Mouse (Mus musculus) midbrain, embryonic 15.5 days (tissue): ENCODE measurements around the gene Stx5a. TPM values are rescaled to one million over a fixed set of nuclear protein-coding genes. Genes with fewer than 3 reads are reported as not detected.

Experiments used
- ATAC-seq: fragments of 200-750 bp; cut with Nextera tagmentation; replicated peaks from 2 replicates; pipeline ENCODE4 v1.8.0; 2017; ENCODE audit warnings: moderate TSS enrichment
- H3K27ac ChIP-seq: fragments of 300-500 bp; sonication (generic); 2 replicates; pipeline ENCODE4 v1.5.1; 2015; ENCODE audit warnings: mild to moderate bottlenecking, inconsistent platforms
- H3K27me3 ChIP-seq: fragments of 300-500 bp; sonication (generic); replicated peaks from 2 replicates; pipeline ENCODE4 v1.6.1; 2015; ENCODE audit warnings: inconsistent platforms
- H3K36me3 ChIP-seq: fragments of 300-500 bp; sonication (generic); replicated peaks from 2 replicates; pipeline ENCODE4 v1.6.1; 2015; ENCODE audit warnings: inconsistent platforms
- H3K4me1 ChIP-seq: fragments of 300-500 bp; sonication (generic); 2 replicates; pipeline ENCODE4 v1.6.1; 2015; ENCODE audit warnings: inconsistent platforms
- H3K4me2 ChIP-seq: fragments of 300-500 bp; sonication (generic); 2 replicates; pipeline ENCODE4 v1.6.1; 2015; ENCODE audit warnings: inconsistent platforms, mild to moderate bottlenecking, moderate library complexity
- H3K4me3 ChIP-seq: fragments of 300-500 bp; sonication (generic); 2 replicates; pipeline ENCODE4 v1.5.1; 2015; ENCODE audit warnings: mild to moderate bottlenecking, inconsistent platforms
- H3K9ac ChIP-seq: fragments of 300-500 bp; sonication (generic); 2 replicates; pipeline ENCODE4 v1.6.1; 2015; ENCODE audit warnings: mild to moderate bottlenecking, inconsistent platforms
- H3K9me3 ChIP-seq: fragments of 300-500 bp; sonication (generic); 2 replicates; pipeline ENCODE4 v1.6.1; 2016; ENCODE audit warnings: inconsistent platforms
- WGBS: fragments of 180-500 bp; shearing (Covaris S2); methylation state at CpG from one replicate; pipeline ENCODE4 v1.1.7; 2015; ENCODE audit warnings: mixed read lengths; 5-methylcytosine and 5-hydroxymethylcytosine counted together
- microRNA-seq: library from miRNA; unstranded; fragments of <30 nt; microRNA quantifications from one replicate; pipeline ENCODE4, GENCODE M21; 2016
- polyA plus RNA-seq: library from polyadenylated mRNA; unstranded; fragments of >200 nt; fragmentation: Nextera tagmentation; extraction: Ambion mirVana; gene quantifications from 2 replicates; pipeline ENCODE4 v1.2.1, GENCODE M21; 2015

Gene Stx5a
- polyA plus RNA-seq, 1 experiment from 2014 or later: 123 TPM

DNA sequence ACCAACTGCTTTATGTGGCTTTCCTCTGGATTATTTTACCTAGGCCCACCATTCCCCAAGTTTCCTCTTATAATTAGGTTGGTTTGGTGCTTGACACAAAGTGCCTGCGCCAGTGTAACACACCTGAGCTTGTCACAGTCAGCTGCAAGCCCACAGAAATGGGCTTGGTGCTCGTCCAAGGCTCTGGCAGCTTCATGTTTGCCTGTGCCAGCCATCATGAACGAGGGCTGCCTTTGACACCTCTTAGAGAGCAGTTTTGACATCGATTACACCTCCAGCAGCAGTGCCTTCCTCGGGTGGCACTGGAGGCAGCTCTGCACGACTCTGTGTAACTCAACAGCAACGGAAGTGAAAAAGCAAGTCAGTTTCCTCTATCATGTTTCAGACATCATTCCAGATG lies 49.0 kb downstream of the Stx5a start:
- H3K9ac ChIP-seq: no peak overlapping the region
- no peaks in the 10 kb centered on the region for H3K27me3 ChIP-seq
- no peak overlapping the region for H3K4me2 ChIP-seq
- WGBS: 83% methylated on average over 7 of the region's 7 CpGs
- no peak for ATAC-seq
- H3K4me1 ChIP-seq: peaks cover 19% of the 10 kb centered on the region
- H3K36me3 ChIP-seq: peaks cover 20% of the 10 kb centered on the region
- no peak overlapping the region for H3K27ac ChIP-seq
- no peaks in the 10 kb centered on the region for H3K9me3 ChIP-seq
- H3K4me3 ChIP-seq: no peak overlapping the region

- peak within 1 kb of the TSS; percentile 92 for H3K4me2 ChIP-seq
- H3K27me3 ChIP-seq: no peaks in the 10 kb centered on the region
- 2% methylated on average over 25 of the region's 25 CpGs for WGBS
- peak within 1 kb of the TSS; percentile 68 for H3K27ac ChIP-seq
- peaks cover 31% of the 10 kb centered on the region for H3K4me1 ChIP-seq
- H3K36me3 ChIP-seq: peaks cover 10% of the 10 kb centered on the region
- H3K9me3 ChIP-seq: no peaks in the 10 kb centered on the region
- peak; percentile 70 for ATAC-seq
- peak within 1 kb of the TSS; percentile 85 for H3K4me3 ChIP-seq
- H3K9ac ChIP-seq: peak within 1 kb of the TSS; percentile 65
Measured at GRCm38 (mm10) chr19:8798264-8798946, 57.2 kb downstream of the Stx5a start, which contains the start of gene Polr2g. Gene Polr2g (minus strand): TSS chr19:8798577.

DNA sequence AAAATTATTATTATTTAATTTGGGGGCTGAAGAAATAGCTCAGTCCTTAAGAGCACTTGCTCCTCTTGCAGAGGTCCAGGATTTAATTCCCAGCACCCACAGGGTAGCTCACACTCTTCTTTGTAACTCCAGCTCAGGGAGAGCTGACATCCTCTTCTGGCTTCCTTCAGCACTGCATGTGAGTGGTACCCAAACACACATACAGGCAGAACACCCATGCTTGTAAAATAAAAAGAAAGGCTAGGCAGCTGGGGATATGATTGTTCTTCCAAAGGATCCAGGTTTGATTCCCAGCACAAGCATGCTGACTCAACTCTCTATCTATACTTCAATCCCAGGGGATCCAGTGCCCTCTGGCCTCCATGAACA lies 57.7 kb downstream of the Stx5a start:
- Histone ChIP-seq H3K4me3 (peak overlapping the region; percentile 85; the same call in 1 of the 2 replicates), H3K36me3 (peaks cover 5% of the 10 kb centered on the region), H3K9me3 (no peaks in the 10 kb centered on the region), H3K27me3 (no peaks in the 10 kb centered on the region), H3K27ac (0 out of 2 replicates have a peak overlapping the region, but pooled peaks have one; percentile 68), H3K9ac (no peak overlapping the region), H3K4me1 (peaks cover 37% of the 10 kb centered on the region), H3K4me2 (peak overlapping the region; percentile 92)
- no peak for ATAC-seq

DNA sequence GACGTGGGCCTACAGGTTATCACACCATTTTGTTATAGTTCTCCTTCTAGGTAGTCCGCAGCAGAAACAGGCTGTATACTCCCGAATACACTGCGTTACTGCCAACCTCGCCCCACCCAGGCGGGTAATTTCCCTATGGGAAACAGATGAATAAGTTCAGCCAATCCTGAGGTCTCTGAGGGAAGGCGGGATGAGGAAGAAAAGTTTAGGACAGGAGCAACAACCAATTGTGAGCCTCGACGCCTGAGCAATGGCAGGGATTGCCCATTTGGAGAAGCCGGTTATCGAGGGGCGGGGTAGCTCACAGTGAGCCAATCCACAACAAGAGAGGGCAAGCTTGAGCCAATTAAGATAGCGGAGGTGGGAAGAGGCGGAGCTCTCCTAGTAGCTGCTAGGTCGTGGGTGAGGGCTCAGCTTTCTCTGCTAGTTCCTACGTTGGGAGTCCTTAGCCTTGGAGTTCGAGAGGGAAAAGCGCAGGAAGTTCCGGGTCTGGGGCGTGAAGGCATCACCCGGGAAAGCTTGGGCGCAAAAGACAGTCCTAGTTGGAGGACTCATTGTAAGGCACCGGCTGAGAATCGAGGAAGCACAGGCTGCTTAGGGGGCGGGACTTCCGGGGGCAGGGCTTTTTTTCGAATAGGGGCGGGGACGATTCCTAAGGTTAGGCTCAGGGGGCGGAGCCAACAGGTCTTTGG lies 61.1 kb downstream of the Stx5a start, which contains the start of gene Zbtb3:
Gene Zbtb3 (plus strand): TSS at position 426 of the 692 bp plus-strand sequence.
- Histone ChIP-seq H3K27ac (peak within 1 kb of the TSS; percentile 96), H3K4me1 (peaks cover 35% of the 10 kb centered on the region), H3K9ac (peak within 1 kb of the TSS; percentile 65), H3K36me3 (peaks cover 3% of the 10 kb centered on the region; the same call in 1 of the 2 replicates), H3K4me2 (peak within 1 kb of the TSS; percentile 74), H3K4me3 (peak within 1 kb of the TSS; percentile 67), H3K9me3 (no peaks in the 10 kb centered on the region), H3K27me3 (no peaks in the 10 kb centered on the region)
- WGBS: under 1% methylated on average over 30 of the region's 30 CpGs
- ATAC-seq: peak; percentile 98

DNA sequence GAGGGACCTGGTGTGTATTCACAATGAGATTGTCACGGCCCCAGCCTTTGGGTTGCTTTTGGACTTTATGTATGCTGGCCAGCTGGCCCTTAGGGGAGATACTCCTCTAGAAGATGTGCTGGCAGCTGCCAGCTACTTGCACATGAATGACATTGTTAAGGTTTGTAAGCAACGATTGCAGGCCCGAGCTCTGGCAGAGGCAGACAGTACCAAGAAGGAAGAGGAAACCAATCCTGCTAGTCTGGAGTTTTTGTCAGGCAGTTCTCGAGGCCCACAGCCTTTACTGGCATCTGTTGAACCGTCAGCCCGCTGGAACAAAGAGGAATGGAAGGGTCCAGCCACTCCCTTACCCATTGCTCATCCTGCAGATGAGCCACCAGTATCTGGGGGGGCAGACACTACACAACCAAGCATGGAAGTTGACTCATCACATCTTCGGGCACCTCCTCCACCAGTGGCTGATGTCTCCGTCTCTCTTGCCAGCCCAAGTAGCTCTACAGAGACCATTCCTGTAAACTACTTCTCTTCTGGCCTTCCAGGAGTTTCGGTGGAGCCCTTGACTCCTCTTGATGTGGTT lies 62.1 kb downstream of the Stx5a start:
- peak overlapping the region; percentile 67 for H3K4me3 ChIP-seq
- H3K4me2 ChIP-seq: peak overlapping the region; percentile 74
- peaks cover 3% of the 10 kb centered on the region; the same call in 1 of the 2 replicates for H3K36me3 ChIP-seq
- peaks cover 28% of the 10 kb centered on the region for H3K4me1 ChIP-seq
- WGBS: 85% methylated on average over 9 of the region's 9 CpGs
- ATAC-seq: no peak
- no peaks in the 10 kb centered on the region for H3K27me3 ChIP-seq
- no peak overlapping the region for H3K9ac ChIP-seq
- no peaks in the 10 kb centered on the region for H3K9me3 ChIP-seq
- H3K27ac ChIP-seq: peak overlapping the region; percentile 96

- Histone ChIP-seq H3K27me3 (no peaks in the 10 kb centered on the region), H3K4me3 (no peak overlapping the region), H3K4me2 (no peak overlapping the region), H3K36me3 (peaks cover 7% of the 10 kb centered on the region; the same call in 1 of the 2 replicates), H3K9me3 (no peaks in the 10 kb centered on the region), H3K4me1 (peaks cover 21% of the 10 kb centered on the region), H3K9ac (no peak overlapping the region), H3K27ac (no peak overlapping the region)
- ATAC-seq: no peak
- WGBS: 91% methylated on average over 11 of the region's 11 CpGs
Measured at GRCm38 (mm10) chr19:8803879-8804660, 62.9 kb downstream of the Stx5a start.

Small RNA genes lying within 50 kb of the gene (microRNA-seq; reads per million reads assigned to microRNA genes)
- gene Mir6992: not detected

Other genes starting within 250 kb of the Stx5a start
- 12.1 and 13.5 TPM in 2 replicates for gene Slc22a8, start 150.2 kb upstream of the Stx5a start, polyA plus RNA-seq
- 15.3 and 19.7 TPM in 2 replicates for gene Slc22a6, start 123.4 kb upstream of the Stx5a start, polyA plus RNA-seq
- gene Chrm1, start 77.6 kb upstream of the Stx5a start, polyA plus RNA-seq: 0.81 and 0.86 TPM in 2 replicates
- 165 and 174 TPM in 2 replicates for gene Slc3a2, start 18.0 kb upstream of the Stx5a start, polyA plus RNA-seq
- gene Wdr74, start 5.6 kb upstream of the Stx5a start, polyA plus RNA-seq: 100.0 and 103 TPM in 2 replicates
- gene 1700092M07Rik, start 695 bp upstream of the Stx5a start, polyA plus RNA-seq: 1.5 and 1.7 TPM in 2 replicates
- gene Nxf1, start 15.7 kb downstream of the Stx5a start, polyA plus RNA-seq: 161 and 171 TPM in 2 replicates
- 212 and 213 TPM in 2 replicates for gene Tmem223, start 29.6 kb downstream of the Stx5a start, polyA plus RNA-seq
- 27.1 and 31.8 TPM in 2 replicates for gene Tmem179b, start 33.1 kb downstream of the Stx5a start, polyA plus RNA-seq
- gene Taf6l, start 45.0 kb downstream of the Stx5a start, polyA plus RNA-seq: 32.6 and 34.0 TPM in 2 replicates
- 129 and 132 TPM in 2 replicates for gene Polr2g, start 57.2 kb downstream of the Stx5a start, polyA plus RNA-seq
- 8.4 and 8.7 TPM in 2 replicates for gene Zbtb3, start 61.1 kb downstream of the Stx5a start, polyA plus RNA-seq
- gene Ttc9c, start 77.9 kb downstream of the Stx5a start, polyA plus RNA-seq: 59.8 and 60.4 TPM in 2 replicates
- gene Hnrnpul2, start 78.6 kb downstream of the Stx5a start, polyA plus RNA-seq: 6.6 and 6.7 TPM in 2 replicates
- gene AC129217.1, start 88.4 kb downstream of the Stx5a start, polyA plus RNA-seq: not detected in 2 replicates
- gene Bscl2, start 96.1 kb downstream of the Stx5a start, polyA plus RNA-seq: 100 and 105 TPM in 2 replicates
- gene Gng3, start 97.8 kb downstream of the Stx5a start, polyA plus RNA-seq: 479 and 483 TPM in 2 replicates
- 1.1 and 1.4 TPM in 2 replicates for gene Lrrn4cl, start 109.4 kb downstream of the Stx5a start, polyA plus RNA-seq
- gene Ubxn1, start 130.1 kb downstream of the Stx5a start, polyA plus RNA-seq: 138 and 142 TPM in 2 replicates
- gene Uqcc3, start 139.5 kb downstream of the Stx5a start, polyA plus RNA-seq: 61.4 and 62.7 TPM in 2 replicates
- 36.5 and 37.7 TPM in 2 replicates for gene Lbhd1, start 142.3 kb downstream of the Stx5a start, polyA plus RNA-seq
- gene Gm49403, start 142.5 kb downstream of the Stx5a start, polyA plus RNA-seq: not detected in 2 replicates
- 40.2 and 44.3 TPM in 2 replicates for gene 1810009A15Rik, start 147.4 kb downstream of the Stx5a start, polyA plus RNA-seq
- gene Gm49416, start 147.5 kb downstream of the Stx5a start, polyA plus RNA-seq: not detected in 2 replicates
- 36.4 and 38.4 TPM in 2 replicates for gene Ints5, start 151.6 kb downstream of the Stx5a start, polyA plus RNA-seq
- gene Ganab, start 156.7 kb downstream of the Stx5a start, polyA plus RNA-seq: 88.8 and 90.7 TPM in 2 replicates
- 96.1 and 96.6 TPM in 2 replicates for gene B3gat3, start 179.0 kb downstream of the Stx5a start, polyA plus RNA-seq
- 1.9 and 2.4 TPM in 2 replicates for gene Rom1, start 187.9 kb downstream of the Stx5a start, polyA plus RNA-seq
- 10.5 and 13.4 TPM in 2 replicates for gene Eml3, start 188.1 kb downstream of the Stx5a start, polyA plus RNA-seq
- 119 and 121 TPM in 2 replicates for gene Mta2, start 200.5 kb downstream of the Stx5a start, polyA plus RNA-seq
- gene Tut1, start 212.4 kb downstream of the Stx5a start, polyA plus RNA-seq: 27.5 and 30.5 TPM in 2 replicates
- gene Eef1g, start 225.6 kb downstream of the Stx5a start, polyA plus RNA-seq: 287 and 295 TPM in 2 replicates
- gene Ahnak, start 247.9 kb downstream of the Stx5a start, polyA plus RNA-seq: 4.9 and 5.9 TPM in 2 replicates